Mouse (Mus musculus) embryonic facial prominence, embryonic 10.5 days (tissue): Measurements from ENCODE around the gene Tmem110. TPM values are rescaled to one million over a fixed set of nuclear protein-coding genes. Genes with fewer than 3 reads are reported as not detected.

Experiments
- DNase-seq: peaks from one replicate; pipeline ENCODE4 v3.0.0-alpha.2; 2017; ENCODE audit warnings: low spot score
- H3K27ac ChIP-seq: fragments of 300-500 bp; sonication (generic); replicated peaks from 2 replicates; pipeline ENCODE4 v1.5.1; 2016; ENCODE audit warnings: mild to moderate bottlenecking
- H3K27me3 ChIP-seq: fragments of 300-500 bp; sonication (generic); replicated peaks from 2 replicates; pipeline ENCODE4 v1.6.1; 2016; ENCODE audit warnings: low read depth, mild to moderate bottlenecking; ENCODE audit not compliant: poor library complexity, severe bottlenecking
- H3K36me3 ChIP-seq: fragments of 300-500 bp; sonication (generic); replicated peaks from 2 replicates; pipeline ENCODE4 v1.6.1; 2016; ENCODE audit warnings: mild to moderate bottlenecking, moderate library complexity
- H3K4me1 ChIP-seq: fragments of 300-500 bp; sonication (generic); 2 replicates; pipeline ENCODE4 v1.6.1; 2016
- H3K4me3 ChIP-seq: fragments of 300-500 bp; sonication (generic); 2 replicates; pipeline ENCODE4 v1.5.1; 2016; ENCODE audit warnings: mild to moderate bottlenecking, moderate library complexity
- H3K9me3 ChIP-seq: fragments of 300-500 bp; sonication (generic); 2 replicates; pipeline ENCODE4 v1.6.1; 2016; ENCODE audit warnings: mild to moderate bottlenecking
- WGBS: fragments of 180-500 bp; shearing (Covaris S2); methylation state at CpG from one replicate; pipeline ENCODE4 v1.1.7; 2016; 5-methylcytosine and 5-hydroxymethylcytosine counted together
- polyA plus RNA-seq: library from polyadenylated mRNA; unstranded; fragments of >200 nt; fragmentation: Nextera tagmentation; extraction: Ambion mirVana; gene quantifications from 2 replicates; pipeline ENCODE4 v1.2.1, GENCODE M21; 2016

Tmem110 gene
- polyA plus RNA-seq, 1 experiment from 2014 or later, result 30.2 TPM

- WGBS, result 70% methylated on average over 8 of the region's 8 CpGs
- peak overlapping the region; percentile 30; the same call in 1 of the 2 replicates for H3K27ac ChIP-seq
Measured at GRCm38 (mm10) chr14:30922053-30922670, 96.8 kb downstream of the Tmem110 start.

GRCm38 (mm10) chr14:30923375-30924105 is 98.2 kb downstream of the Tmem110 start, which contains the start of gene Itih3:
Gene Itih3 (minus strand): TSS chr14:30923760.
- no peak for DNase-seq
- Histone ChIP-seq H3K36me3 (no peaks in the 10 kb centered on the region), H3K4me3 (no peak within 1 kb of the TSS), H3K9me3 (no peaks in the 10 kb centered on the region), H3K4me1 (peaks cover 12% of the 10 kb centered on the region), H3K27me3 (no peaks in the 10 kb centered on the region), H3K27ac (0 out of 2 replicates have a peak within 1 kb of the TSS, but pooled peaks have one; percentile 14)
- 77% methylated on average over 6 of the region's 6 CpGs for WGBS

More at GRCm38 (mm10) chr14:30922053-30922670, 96.8 kb downstream of the Tmem110 start:
- no peaks in the 10 kb centered on the region for H3K36me3 ChIP-seq
- no peaks in the 10 kb centered on the region for H3K27me3 ChIP-seq
- H3K9me3 ChIP-seq, result no peaks in the 10 kb centered on the region
- H3K4me1 ChIP-seq, result peaks cover 12% of the 10 kb centered on the region
- no peak for DNase-seq
- H3K4me3 ChIP-seq, result no peak overlapping the region

GRCm38 (mm10) chr14:30925492-30925891 is 100.1 kb downstream of the Tmem110 start:
- Histone ChIP-seq H3K27ac (no peak overlapping the region), H3K36me3 (no peaks in the 10 kb centered on the region), H3K4me3 (no peak overlapping the region), H3K4me1 (peaks cover 12% of the 10 kb centered on the region), H3K27me3 (no peaks in the 10 kb centered on the region), H3K9me3 (no peaks in the 10 kb centered on the region)
- WGBS, result 91% methylated on average over 3 of the region's 3 CpGs
- DNase-seq, result no peak

Other genes starting within 250 kb of the Tmem110 start
- 31.6 and 37.3 TPM in 2 replicates for gene Prkcd, start 199.4 kb upstream of the Tmem110 start, polyA plus RNA-seq
- 15.5 and 15.7 TPM in 2 replicates for gene Rft1, start 171.2 kb upstream of the Tmem110 start, polyA plus RNA-seq
- gene Sfmbt1, start 110.7 kb upstream of the Tmem110 start, polyA plus RNA-seq, result 17.0 and 18.5 TPM in 2 replicates
- 0.52 and 0.67 TPM in 2 replicates for gene Mustn1, start 53.6 kb downstream of the Tmem110 start, polyA plus RNA-seq
- not detected in 2 replicates for gene Itih4, start 60.9 kb downstream of the Tmem110 start, polyA plus RNA-seq
- 0.36 TPM in 1 of 2 replicates, not detected in the other for gene Itih3, start 98.2 kb downstream of the Tmem110 start, polyA plus RNA-seq
- not detected in 2 replicates for gene Itih1, start 117.7 kb downstream of the Tmem110 start, polyA plus RNA-seq
- gene Nek4, start 125.8 kb downstream of the Tmem110 start, polyA plus RNA-seq, result 20.2 and 22.1 TPM in 2 replicates
- 37.0 and 40.2 TPM in 2 replicates for gene Glt8d1, start 175.8 kb downstream of the Tmem110 start, polyA plus RNA-seq
- 255 and 262 TPM in 2 replicates for gene Spcs1, start 176.1 kb downstream of the Tmem110 start, polyA plus RNA-seq
- 153 and 163 TPM in 2 replicates for gene Pbrm1, start 193.5 kb downstream of the Tmem110 start, polyA plus RNA-seq
- gene Gnl3, start 193.6 kb downstream of the Tmem110 start, polyA plus RNA-seq, result 149 and 151 TPM in 2 replicates